Mouse (Mus musculus) midbrain, embryonic 16.5 days (tissue): ENCODE results near the gene Tpx2. TPM values are rescaled to one million over a fixed set of nuclear protein-coding genes. Genes with fewer than 3 reads are reported as not detected.

Source experiments
- ATAC-seq: fragments of 200-750 bp; cut with Nextera tagmentation; 2 replicates; pipeline ENCODE4 v1.8.0; 2017; ENCODE audit warnings: moderate TSS enrichment
- H3K27ac ChIP-seq: fragments of 300-500 bp; sonication (generic); 2 replicates; pipeline ENCODE4 v1.5.1; 2014; ENCODE audit warnings: mild to moderate bottlenecking, low read length, mixed read lengths
- H3K27me3 ChIP-seq: fragments of 300-500 bp; sonication (generic); 2 replicates; pipeline ENCODE4 v1.6.1; 2014; ENCODE audit warnings: low read depth, low read length, mixed read lengths; ENCODE audit not compliant: control insufficient read depth, insufficient read depth
- H3K36me3 ChIP-seq: fragments of 300-500 bp; sonication (generic); 2 replicates; pipeline ENCODE4 v1.6.1; 2014; ENCODE audit warnings: mild to moderate bottlenecking, low read length, moderate library complexity, mixed read lengths; ENCODE audit not compliant: control insufficient read depth, insufficient read depth
- H3K4me1 ChIP-seq: fragments of 300-500 bp; sonication (generic); 2 replicates; pipeline ENCODE4 v1.6.1; 2014; ENCODE audit warnings: mild to moderate bottlenecking, low read length, mixed read lengths; ENCODE audit not compliant: control insufficient read depth, insufficient read depth
- H3K4me2 ChIP-seq: fragments of 300-500 bp; sonication (generic); 2 replicates; pipeline ENCODE4 v1.6.1; 2014; ENCODE audit warnings: mild to moderate bottlenecking, low read length, mixed read lengths
- H3K4me3 ChIP-seq: fragments of 300-500 bp; sonication (generic); 2 replicates; pipeline ENCODE4 v1.5.1; 2014; ENCODE audit warnings: low read depth, mild to moderate bottlenecking, low read length, moderate library complexity, mixed read lengths
- H3K9ac ChIP-seq: fragments of 300-500 bp; sonication (generic); 2 replicates; pipeline ENCODE4 v1.6.1; 2014; ENCODE audit warnings: low read depth, low read length, mixed read lengths
- H3K9me3 ChIP-seq: fragments of 300-500 bp; sonication (generic); replicated peaks from 2 replicates; pipeline ENCODE4 v1.6.1; 2014; ENCODE audit warnings: mild to moderate bottlenecking, low read length, mixed read lengths; ENCODE audit not compliant: control insufficient read depth, poor library complexity, severe bottlenecking
- WGBS: fragments of 180-500 bp; shearing (Covaris S2); extraction: QIAGEN DNeasy Blood & Tissue Kit; methylation state at CpG from one replicate; pipeline ENCODE4 v1.1.7; 2014; 5-methylcytosine and 5-hydroxymethylcytosine counted together
- polyA plus RNA-seq: library from polyadenylated mRNA; unstranded; fragments of >200 nt; fragmentation: Nextera tagmentation; extraction: Ambion mirVana; gene quantifications from 2 replicates; pipeline ENCODE4 v1.2.1, GENCODE M21; 2015

Tpx2 gene
- 10.5 and 11.1 TPM in 2 replicates for polyA plus RNA-seq

DNA sequence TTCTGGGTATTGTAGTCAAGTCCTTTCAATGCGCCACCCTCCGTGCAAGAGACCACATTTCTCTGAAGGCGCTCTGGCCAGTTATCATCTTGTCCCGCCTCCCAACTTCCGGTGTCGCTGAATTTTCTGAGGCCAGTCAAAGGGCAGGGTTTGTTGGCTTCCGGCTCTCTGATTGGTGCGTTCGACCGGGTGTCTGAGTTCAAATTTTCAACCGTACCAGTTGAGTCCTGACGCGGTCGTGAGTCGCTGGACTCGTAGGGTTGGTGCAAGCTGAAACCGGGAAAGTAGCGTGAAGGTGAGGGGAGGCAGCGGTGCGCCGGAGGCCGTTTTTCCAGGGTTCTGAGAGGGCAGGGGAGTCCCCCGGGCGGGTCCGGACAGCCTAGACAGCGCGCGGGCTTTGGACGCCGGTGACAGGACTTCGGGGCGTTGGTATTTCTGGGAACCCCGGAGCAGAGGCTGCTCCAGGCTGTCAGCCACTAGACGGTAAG is at the start of gene Tpx2:
Gene Tpx2, plus strand, starts transcription at position 150 of the 488 bp plus-strand sequence.
- no peak within 1 kb of the TSS for H3K27ac ChIP-seq

DNA sequence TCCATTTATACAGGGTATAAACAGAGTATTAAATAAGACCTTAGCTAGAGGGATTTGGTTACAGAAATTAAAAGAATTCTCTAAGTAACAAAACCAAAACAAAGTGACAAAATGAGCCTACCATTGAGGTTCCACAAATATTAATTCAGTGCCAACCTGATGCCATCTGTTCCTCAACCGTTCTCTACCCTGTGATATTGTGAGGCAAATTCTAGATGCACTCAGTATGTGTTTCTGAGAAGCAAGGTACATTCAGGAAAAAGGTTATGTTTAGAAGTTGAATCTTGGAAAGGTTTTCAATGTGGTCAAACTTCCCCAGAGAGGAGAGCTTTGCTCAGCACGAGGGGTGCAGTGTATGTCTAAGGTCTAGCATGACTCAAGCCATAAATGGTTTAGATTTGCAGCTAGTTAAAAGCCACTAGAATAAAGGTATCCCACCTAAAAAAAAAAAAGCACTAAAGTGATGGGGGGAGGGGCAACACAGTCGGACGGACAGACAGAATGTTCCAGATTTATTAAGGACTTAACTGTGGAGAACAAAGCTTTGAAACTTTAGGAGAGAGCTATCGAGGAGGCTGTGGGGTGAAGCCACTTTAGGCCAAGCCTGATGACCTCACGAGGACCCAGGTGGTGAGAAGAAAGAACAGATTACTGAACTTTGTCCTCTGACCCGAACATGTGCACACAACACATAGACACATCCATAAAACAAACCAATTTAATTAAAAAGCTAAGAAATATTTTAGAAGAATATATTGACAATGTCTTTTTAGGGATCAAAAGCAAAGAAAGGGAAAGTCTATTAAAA is 47.6 kb upstream of the Tpx2 start:
- H3K27ac ChIP-seq = no peak overlapping the region
- WGBS = 76% methylated on average over 7 of the region's 7 CpGs
- H3K4me2 ChIP-seq = no peak overlapping the region

More for the DNA sequence above, at the start of gene Tpx2:
- peak within 1 kb of the TSS; percentile 57 for H3K4me3 ChIP-seq
- ATAC-seq = peak; percentile 99
- H3K9ac ChIP-seq = peak within 1 kb of the TSS; percentile 47; the same call in 1 of the 2 replicates
- no peaks in the 10 kb centered on the region for H3K9me3 ChIP-seq
- H3K4me2 ChIP-seq = peak within 1 kb of the TSS; percentile 81
- H3K27me3 ChIP-seq = no peaks in the 10 kb centered on the region
- no peaks in the 10 kb centered on the region for H3K36me3 ChIP-seq
- under 1% methylated on average over 34 of the region's 34 CpGs for WGBS
- peaks cover 2% of the 10 kb centered on the region; the same call in 1 of the 2 replicates for H3K4me1 ChIP-seq

DNA sequence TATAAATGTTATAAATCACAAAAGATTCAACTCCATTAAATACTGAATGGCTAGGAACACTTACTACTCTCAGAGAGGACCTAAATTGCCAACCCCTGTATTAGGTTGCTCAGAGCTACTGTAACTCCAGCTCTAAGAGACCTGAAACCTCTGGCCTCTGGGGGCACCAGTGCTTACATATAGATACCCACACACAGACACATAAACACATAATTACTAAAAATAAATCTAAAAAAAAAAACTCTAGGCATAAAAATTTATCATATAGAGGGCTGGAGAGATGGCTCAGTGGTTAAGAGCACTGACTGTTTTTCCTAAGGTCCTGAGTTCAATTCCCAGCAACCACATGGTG is 47.0 kb upstream of the Tpx2 start:
- Histone ChIP-seq H3K9me3 (no peaks in the 10 kb centered on the region), H3K4me1 (peaks cover 5% of the 10 kb centered on the region), H3K27ac (no peak overlapping the region), H3K36me3 (no peaks in the 10 kb centered on the region), H3K9ac (no peak overlapping the region), H3K27me3 (no peaks in the 10 kb centered on the region), H3K4me3 (no peak overlapping the region), H3K4me2 (no peak overlapping the region)
- ATAC-seq = no peak

More for the DNA sequence above, 47.6 kb upstream of the Tpx2 start:
- H3K9me3 ChIP-seq = no peaks in the 10 kb centered on the region
- no peaks in the 10 kb centered on the region for H3K27me3 ChIP-seq
- no peak for ATAC-seq
- H3K9ac ChIP-seq = no peak overlapping the region
- H3K4me3 ChIP-seq = no peak overlapping the region
- H3K4me1 ChIP-seq = peaks cover 5% of the 10 kb centered on the region
- no peaks in the 10 kb centered on the region for H3K36me3 ChIP-seq

DNA sequence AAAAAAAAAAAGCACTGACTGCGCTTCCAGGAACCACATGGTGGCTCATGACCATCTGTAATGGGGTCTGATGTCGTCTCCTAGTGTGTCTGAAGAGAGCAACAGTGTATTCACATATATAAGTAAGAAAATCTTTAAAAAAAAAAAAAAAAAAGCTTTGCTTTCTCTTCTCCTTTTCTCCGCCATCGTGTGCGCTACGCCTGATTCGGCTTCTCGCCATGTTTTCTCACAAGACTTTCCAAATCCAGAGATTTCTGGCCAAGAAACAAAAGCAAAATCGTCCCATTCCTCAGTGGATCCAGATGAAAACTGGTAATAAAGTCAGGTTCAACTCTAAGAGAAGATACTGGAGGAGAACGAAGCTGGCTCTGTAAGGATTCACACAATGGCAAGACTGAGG is 45.5 kb upstream of the Tpx2 start:
- ATAC-seq = no peak
- whole genome bisulfite sequencing = 95% methylated on average over 10 of the region's 10 CpGs
- H3K4me2 ChIP-seq = no peak overlapping the region
- peaks cover 5% of the 10 kb centered on the region for H3K4me1 ChIP-seq
- no peak overlapping the region for H3K27ac ChIP-seq
- H3K4me3 ChIP-seq = no peak overlapping the region
- H3K36me3 ChIP-seq = no peaks in the 10 kb centered on the region
- no peaks in the 10 kb centered on the region for H3K27me3 ChIP-seq
- H3K9me3 ChIP-seq = no peaks in the 10 kb centered on the region
- H3K9ac ChIP-seq = no peak overlapping the region

DNA sequence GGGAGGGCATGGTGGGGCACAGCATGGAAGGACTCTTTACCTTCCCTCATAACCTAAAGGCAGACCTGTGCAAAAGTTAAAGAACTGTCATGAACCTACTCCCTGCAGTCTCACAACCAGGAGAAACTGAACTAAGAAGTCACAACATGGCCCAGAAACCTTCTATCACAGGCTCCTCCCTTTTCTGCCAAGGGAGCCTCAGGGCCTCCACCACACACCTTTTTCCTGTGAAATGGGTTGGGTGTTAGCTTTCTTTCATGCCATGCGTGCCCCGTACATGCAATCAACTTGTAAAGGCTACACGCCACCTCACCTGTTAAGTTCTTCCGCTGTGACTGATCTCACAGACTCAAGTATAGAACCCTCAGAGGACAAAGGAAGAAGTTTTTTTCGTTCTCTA is 44.7 kb upstream of the Tpx2 start:
- no peaks in the 10 kb centered on the region for H3K36me3 ChIP-seq
- no peak overlapping the region for H3K27ac ChIP-seq
- H3K4me1 ChIP-seq = peaks cover 5% of the 10 kb centered on the region
- no peak overlapping the region for H3K4me2 ChIP-seq
- no peaks in the 10 kb centered on the region for H3K27me3 ChIP-seq
- ATAC-seq = no peak
- no peak overlapping the region for H3K9ac ChIP-seq
- H3K9me3 ChIP-seq = no peaks in the 10 kb centered on the region
- WGBS = 89% methylated on average over 5 of the region's 5 CpGs
- H3K4me3 ChIP-seq = no peak overlapping the region

DNA sequence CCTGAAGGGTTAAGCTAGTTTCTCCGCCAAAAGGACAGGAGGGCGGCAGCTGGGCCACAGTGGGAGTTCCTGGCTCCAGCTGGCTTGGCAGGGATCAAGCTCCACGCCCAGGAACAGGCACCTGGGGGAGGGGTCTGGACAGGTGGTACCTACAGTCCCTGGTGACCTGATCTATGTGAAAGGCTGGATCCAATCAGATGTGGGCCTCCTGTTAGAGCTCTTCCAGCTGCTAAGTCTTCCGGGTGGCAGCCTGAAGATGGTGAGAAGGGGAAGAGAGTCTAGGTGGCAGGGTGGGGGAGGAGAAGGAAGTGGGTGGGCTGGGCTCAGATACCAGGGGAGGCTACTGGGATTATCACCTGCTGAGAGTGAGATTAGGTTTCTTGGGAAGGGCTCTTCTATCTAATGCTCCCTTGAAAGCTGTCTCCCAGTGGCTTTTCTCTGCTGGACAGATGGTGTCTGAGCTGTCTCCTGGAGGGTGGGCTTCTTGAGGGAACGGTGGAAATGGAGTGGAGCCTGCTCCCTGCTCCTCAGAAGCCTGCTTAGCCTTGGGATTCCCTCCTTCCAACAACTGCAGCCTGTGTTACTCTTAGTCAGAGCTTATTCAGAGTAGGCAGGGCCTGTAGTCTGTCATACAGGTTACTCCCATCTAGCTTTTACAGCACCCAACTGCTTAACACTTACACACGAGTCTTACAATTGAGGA is 43.2 kb upstream of the Tpx2 start:
- Histone ChIP-seq H3K27me3 (no peaks in the 10 kb centered on the region), H3K9me3 (no peaks in the 10 kb centered on the region), H3K4me1 (peaks cover 5% of the 10 kb centered on the region), H3K27ac (no peak overlapping the region), H3K4me2 (no peak overlapping the region), H3K9ac (no peak overlapping the region), H3K36me3 (no peaks in the 10 kb centered on the region), H3K4me3 (no peak overlapping the region)
- ATAC-seq = no peak
- 9% methylated on average over 6 of the region's 6 CpGs for WGBS

DNA sequence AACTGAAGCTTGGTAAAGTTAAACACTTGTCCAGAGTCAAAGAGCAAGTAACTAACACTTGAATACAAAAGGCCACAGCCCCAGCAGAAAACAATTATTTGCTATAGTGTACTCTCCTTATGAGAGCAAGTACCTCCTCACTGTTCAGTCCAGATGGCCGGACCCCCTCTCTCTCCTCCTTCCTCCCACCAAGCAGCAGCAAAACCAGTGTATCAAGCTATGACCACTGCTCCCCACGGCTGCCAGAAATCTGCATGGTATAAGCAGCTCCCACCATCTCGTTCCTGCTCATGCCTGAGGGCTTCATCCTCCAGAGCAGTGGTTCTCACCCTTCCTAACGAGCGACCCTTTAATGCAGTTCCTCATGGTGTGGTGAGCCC is 42.7 kb upstream of the Tpx2 start:
- H3K27ac ChIP-seq = no peak overlapping the region
- ATAC-seq = no peak
- H3K4me1 ChIP-seq = peaks cover 5% of the 10 kb centered on the region
- H3K9me3 ChIP-seq = no peaks in the 10 kb centered on the region
- no peak overlapping the region for H3K4me2 ChIP-seq
- no peaks in the 10 kb centered on the region for H3K27me3 ChIP-seq
- H3K4me3 ChIP-seq = no peak overlapping the region
- no peak overlapping the region for H3K9ac ChIP-seq
- no peaks in the 10 kb centered on the region for H3K36me3 ChIP-seq
- WGBS = 37% methylated on average over 5 of the region's 5 CpGs

DNA sequence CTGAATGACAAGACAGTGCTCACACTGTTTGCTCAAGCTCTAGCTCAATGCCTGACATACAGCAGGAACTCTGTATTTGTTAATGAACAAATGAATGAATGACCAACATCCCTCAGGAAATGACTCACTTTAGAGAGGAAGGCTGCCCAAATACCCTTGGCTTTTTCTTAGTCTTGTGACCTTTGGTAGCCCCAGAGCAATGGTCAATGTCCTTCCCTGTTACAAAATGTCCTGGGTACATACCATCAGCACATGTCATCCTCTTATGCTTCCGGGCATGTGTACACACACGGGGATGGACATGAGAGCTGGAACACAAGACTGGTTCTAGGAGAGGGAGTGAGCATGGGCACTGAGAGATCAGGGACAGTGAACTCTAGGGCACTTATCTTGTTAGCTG is 41.7 kb upstream of the Tpx2 start:
- Histone ChIP-seq H3K4me1 (peaks cover 5% of the 10 kb centered on the region), H3K9me3 (no peaks in the 10 kb centered on the region), H3K4me2 (no peak overlapping the region), H3K27ac (no peak overlapping the region), H3K4me3 (no peak overlapping the region), H3K36me3 (no peaks in the 10 kb centered on the region), H3K27me3 (no peaks in the 10 kb centered on the region), H3K9ac (no peak overlapping the region)
- WGBS = 92% methylated on average over 2 of the region's 2 CpGs
- ATAC-seq = no peak

DNA sequence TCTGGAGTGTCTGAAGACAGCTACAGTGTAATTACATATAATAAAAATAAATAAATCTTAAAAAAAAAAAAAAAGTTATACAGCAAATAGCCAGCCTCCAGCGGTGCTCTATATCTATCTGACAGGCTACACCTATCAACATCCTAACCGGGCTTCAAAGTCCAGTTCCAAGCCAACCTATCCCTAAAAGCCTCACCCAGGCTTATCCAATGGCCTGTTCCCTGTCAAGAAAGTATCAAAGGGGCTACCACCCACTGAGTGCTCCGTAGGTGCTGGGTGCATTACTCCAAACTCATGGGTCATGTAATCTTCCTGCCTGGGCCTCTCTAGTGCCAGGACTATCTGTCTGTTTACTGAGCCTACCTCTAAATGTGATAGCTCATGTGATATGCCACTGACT is 39.6 kb upstream of the Tpx2 start:
- Histone ChIP-seq H3K9ac (no peak overlapping the region), H3K27ac (no peak overlapping the region), H3K4me1 (peaks cover 5% of the 10 kb centered on the region), H3K9me3 (no peaks in the 10 kb centered on the region), H3K27me3 (no peaks in the 10 kb centered on the region), H3K4me2 (no peak overlapping the region), H3K36me3 (no peaks in the 10 kb centered on the region), H3K4me3 (no peak overlapping the region)
- 90% methylated on average over 3 of the region's 3 CpGs for WGBS
- ATAC-seq = no peak
